ENCODE assay signal across 22 mouse cellular contexts in the genomic region with DNA sequence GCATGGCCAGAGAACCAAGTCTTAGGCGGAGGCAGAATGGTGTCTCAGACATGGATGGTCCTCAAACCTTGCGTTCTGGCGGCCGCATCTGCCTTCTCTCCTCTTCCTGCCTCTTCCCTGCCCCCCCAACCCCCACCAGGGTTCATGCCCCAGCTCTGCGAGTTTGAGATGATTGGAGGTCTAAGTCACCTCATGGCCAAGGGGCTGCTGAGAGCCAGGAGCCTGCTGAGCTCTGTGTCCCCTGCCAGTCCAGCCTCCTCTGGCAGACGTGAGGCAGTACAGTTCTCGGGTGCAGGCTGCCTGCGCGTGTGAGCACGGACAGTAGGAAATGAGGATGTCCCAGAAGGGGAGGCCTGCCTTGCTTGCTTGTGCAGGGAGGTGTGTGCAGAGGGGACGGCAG.
"Had no signal": no experiment of that assay in that cellular context is flagged by ENCODE, and none has a peak within 500 bp of the region (broad histone marks: within the 10 kb centered on the region; RNA-seq: fewer than 3 reads in every experiment).

No protein-coding gene starts in this region.

- H3K27ac ChIP-seq: limb, embryonic 12.5 days; limb, embryonic 15.5 days; liver, embryonic 14.5 days; lung, embryonic 15.5 days; midbrain, embryonic 10.5 days; midbrain, embryonic 13.5 days; neural tube, embryonic 12.5 days; neural tube, embryonic 15.5 days; stomach, postnatal 0 days had no signal

- H3K4me3 ChIP-seq: limb, embryonic 12.5 days; limb, embryonic 15.5 days; lung, embryonic 15.5 days; megakaryocyte, embryonic 14.5 days; midbrain, embryonic 10.5 days; midbrain, embryonic 13.5 days; neural tube, embryonic 12.5 days; neural tube, embryonic 15.5 days had no signal

- ATAC-seq: midbrain, embryonic 13.5 days had no signal

- H3K9me3 ChIP-seq: limb, embryonic 12.5 days; limb, embryonic 15.5 days; lung, embryonic 15.5 days; megakaryocyte, embryonic 14.5 days; midbrain, embryonic 10.5 days; midbrain, embryonic 13.5 days; neural tube, embryonic 12.5 days; neural tube, embryonic 15.5 days had no signal

- H3K27me3 ChIP-seq: limb, embryonic 12.5 days; limb, embryonic 15.5 days; lung, embryonic 15.5 days; midbrain, embryonic 13.5 days; neural tube, embryonic 12.5 days; neural tube, embryonic 15.5 days had no signal

- H3K9ac ChIP-seq: limb, embryonic 12.5 days; limb, embryonic 15.5 days; liver, embryonic 14.5 days; lung, embryonic 15.5 days; midbrain, embryonic 13.5 days; neural tube, embryonic 12.5 days; neural tube, embryonic 15.5 days had no signal

- H3K4me1 ChIP-seq: megakaryocyte, embryonic 14.5 days had no signal

- H3K4me2 ChIP-seq: limb, embryonic 12.5 days; limb, embryonic 15.5 days; liver, embryonic 11.5 days; lung, embryonic 15.5 days; midbrain, embryonic 13.5 days; neural tube, embryonic 12.5 days; neural tube, embryonic 15.5 days had no signal

- DNase-seq: kidney, postnatal 14 days; kidney, postnatal 4 days; lung, adult 18-20 months; lung, postnatal 10 days; lung, postnatal 36 days; right cerebral cortex, adult 18-20 months; right cerebral cortex, postnatal 14 days; right cerebral cortex, postnatal 4 days; thymus, adult 2 months; thymus, postnatal 14 days; thymus, postnatal 4 days had no signal

- H3K36me3 ChIP-seq: limb, embryonic 15.5 days; lung, embryonic 15.5 days; midbrain, embryonic 10.5 days; midbrain, embryonic 13.5 days; neural tube, embryonic 12.5 days; neural tube, embryonic 15.5 days had no signal
